Mouse (Mus musculus) heart, embryonic 10.5 days (tissue): Measurements from ENCODE around the gene Gm39115. TPM values are rescaled to one million over a fixed set of nuclear protein-coding genes. Genes with fewer than 3 reads are reported as not detected.

ENCODE experiments used
- DNase-seq: peaks from one replicate; pipeline ENCODE4 v3.0.0-alpha.2; 2017; ENCODE audit warnings: low spot score
- H3K27ac ChIP-seq: fragments of 300-500 bp; sonication (generic); 2 replicates; pipeline ENCODE4 v1.5.1; 2016; ENCODE audit warnings: mild to moderate bottlenecking
- H3K27me3 ChIP-seq: fragments of 300-500 bp; sonication (generic); 2 replicates; pipeline ENCODE4 v1.6.1; 2016; ENCODE audit warnings: mild to moderate bottlenecking; ENCODE audit not compliant: poor library complexity, insufficient read depth, severe bottlenecking
- H3K36me3 ChIP-seq: fragments of 300-500 bp; sonication (generic); 2 replicates; pipeline ENCODE4 v1.6.1; 2016; ENCODE audit warnings: mild to moderate bottlenecking, moderate library complexity
- H3K4me1 ChIP-seq: fragments of 300-500 bp; sonication (generic); 2 replicates; pipeline ENCODE4 v1.6.1; 2016; ENCODE audit warnings: mild to moderate bottlenecking
- H3K4me3 ChIP-seq: fragments of 300-500 bp; sonication (generic); 2 replicates; pipeline ENCODE4 v1.5.1; 2016; ENCODE audit warnings: mild to moderate bottlenecking, moderate library complexity
- H3K9me3 ChIP-seq: fragments of 300-500 bp; sonication (generic); 2 replicates; pipeline ENCODE4 v1.6.1; 2016; ENCODE audit warnings: mild to moderate bottlenecking, moderate library complexity
- whole genome bisulfite sequencing: fragments of 180-500 bp; shearing (Covaris S2); methylation state at CpG from one replicate; pipeline ENCODE4 v1.1.7; 2016; 5-methylcytosine and 5-hydroxymethylcytosine counted together
- polyA plus RNA-seq: library from polyadenylated mRNA; unstranded; fragments of >200 nt; fragmentation: Nextera tagmentation; extraction: Ambion mirVana; gene quantifications from 2 replicates; pipeline ENCODE4 v1.2.1, GENCODE M21; 2016

The Gm39115 gene
- polyA plus RNA-seq, 1 experiment from 2014 or later, result not detected

DNA sequence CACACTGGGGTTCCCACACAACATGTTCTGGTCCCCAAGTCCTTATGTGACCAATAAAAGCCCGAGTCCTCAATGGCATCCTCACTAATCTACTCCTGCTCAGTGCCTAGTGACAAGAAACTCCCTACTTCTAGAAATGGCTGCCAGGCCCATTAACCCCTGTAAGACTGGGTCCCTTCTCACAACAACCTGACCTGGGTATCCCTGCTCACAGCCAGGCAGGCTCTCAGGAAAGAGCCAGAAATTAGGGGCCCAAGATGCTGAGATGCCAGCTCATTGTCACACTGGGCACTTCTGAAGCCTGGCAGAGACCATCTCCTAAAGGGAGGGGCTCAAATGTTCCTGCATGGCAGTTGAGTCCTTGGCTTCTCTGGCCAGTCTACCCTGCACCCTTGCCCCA lies 42.8 kb downstream of the Gm39115 start:
- Histone ChIP-seq H3K36me3 (peaks cover 3% of the 10 kb centered on the region), H3K27ac (no peak overlapping the region), H3K9me3 (no peaks in the 10 kb centered on the region), H3K27me3 (peaks cover 96% of the 10 kb centered on the region), H3K4me1 (peaks cover 73% of the 10 kb centered on the region), H3K4me3 (peak overlapping the region; percentile 88)
- no peak for DNase-seq
- WGBS, result 52% methylated on average over 1 of the region's 1 CpGs

DNA sequence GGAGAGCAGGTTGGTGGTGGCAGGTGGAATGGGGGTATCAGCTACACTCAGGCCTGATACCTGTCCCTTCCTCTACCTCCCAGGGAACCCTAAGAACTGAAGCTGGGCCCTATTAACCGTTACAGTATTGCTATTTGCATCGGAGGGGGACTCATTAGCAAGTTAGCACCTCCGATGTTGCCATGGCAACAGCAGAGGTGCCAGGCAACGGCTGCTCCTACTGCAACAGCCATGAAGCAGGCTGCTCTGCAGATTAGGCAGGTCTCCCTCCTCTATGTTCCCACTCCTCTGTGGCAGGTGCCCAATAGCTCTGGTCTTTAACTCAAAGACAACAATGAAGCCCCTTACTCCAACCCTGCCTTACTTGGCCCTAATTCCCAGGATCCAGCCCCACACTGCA lies 44.0 kb downstream of the Gm39115 start:
- WGBS, result 11% methylated on average over 4 of the region's 4 CpGs
- Histone ChIP-seq H3K4me1 (peaks cover 70% of the 10 kb centered on the region), H3K9me3 (no peaks in the 10 kb centered on the region), H3K4me3 (no peak overlapping the region), H3K36me3 (peaks cover 13% of the 10 kb centered on the region), H3K27me3 (peaks cover 96% of the 10 kb centered on the region), H3K27ac (no peak overlapping the region)
- no peak for DNase-seq

DNA sequence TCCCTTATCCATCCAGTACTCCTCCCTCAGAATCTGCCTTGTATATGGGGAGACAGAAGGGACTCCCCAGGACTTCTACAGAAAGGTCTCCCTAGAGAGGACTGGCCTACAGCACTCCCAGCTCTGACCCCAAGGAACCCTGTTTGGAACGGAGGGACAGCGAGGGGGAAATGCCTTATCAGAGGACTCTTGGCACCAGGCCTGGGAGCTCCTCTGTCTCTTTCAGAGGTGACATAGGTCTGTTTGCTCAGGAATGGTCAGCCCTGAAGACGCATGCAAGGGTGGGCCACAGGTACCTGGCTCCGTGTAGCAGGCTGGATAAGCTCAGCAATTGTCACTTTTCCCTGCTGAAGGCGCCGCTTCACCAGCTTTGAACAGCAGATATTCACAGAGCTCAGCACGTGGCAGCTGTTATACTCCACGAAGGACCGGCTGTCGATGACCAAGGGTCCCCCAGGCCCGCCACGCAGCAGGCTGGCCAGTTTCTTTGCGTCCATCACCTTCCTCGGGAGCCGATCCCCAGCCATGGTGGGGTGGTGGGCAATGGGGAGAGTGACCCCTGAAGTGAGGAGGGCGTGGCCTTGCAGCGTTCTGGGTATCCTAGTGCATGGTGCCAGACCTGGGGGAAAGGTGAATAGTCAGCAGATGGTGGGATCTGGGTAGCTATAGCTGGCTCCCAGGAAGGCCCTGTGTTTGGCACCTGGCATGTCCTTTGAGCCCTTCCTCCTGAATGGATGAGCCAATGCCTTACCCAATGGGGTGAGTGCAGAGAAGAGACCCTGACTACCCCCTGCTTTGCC lies 46.0 kb downstream of the Gm39115 start:
- H3K27me3 ChIP-seq, result peaks cover 96% of the 10 kb centered on the region
- peaks cover 13% of the 10 kb centered on the region for H3K36me3 ChIP-seq
- H3K27ac ChIP-seq, result peak overlapping the region; percentile 71; the same call in 1 of the 2 replicates
- no peaks in the 10 kb centered on the region for H3K9me3 ChIP-seq
- DNase-seq, result no peak
- 61% methylated on average over 17 of the region's 17 CpGs for WGBS
- H3K4me1 ChIP-seq, result peaks cover 63% of the 10 kb centered on the region
- no peak overlapping the region for H3K4me3 ChIP-seq

DNA sequence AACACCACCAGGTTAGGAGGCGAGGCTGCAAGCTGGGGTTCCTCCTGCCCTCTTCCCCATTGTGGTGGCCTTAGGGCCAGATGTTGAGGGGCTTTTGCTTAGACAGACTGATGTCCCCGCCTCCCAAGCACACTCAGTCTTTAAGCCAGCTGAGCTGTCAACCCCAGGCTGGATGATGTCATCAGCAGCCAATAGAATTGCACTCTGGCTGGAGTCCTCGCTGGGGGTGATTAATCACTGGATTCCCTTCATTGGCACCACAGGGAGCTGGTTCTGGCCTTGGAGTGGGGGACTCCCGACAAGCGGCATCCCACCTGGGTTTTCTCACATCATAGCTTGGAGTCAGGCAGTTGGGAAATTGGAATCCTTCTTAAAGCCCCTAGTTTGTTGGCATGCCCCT lies 46.9 kb downstream of the Gm39115 start:
- H3K27ac ChIP-seq, result peak overlapping the region; percentile 71; the same call in 1 of the 2 replicates

DNA sequence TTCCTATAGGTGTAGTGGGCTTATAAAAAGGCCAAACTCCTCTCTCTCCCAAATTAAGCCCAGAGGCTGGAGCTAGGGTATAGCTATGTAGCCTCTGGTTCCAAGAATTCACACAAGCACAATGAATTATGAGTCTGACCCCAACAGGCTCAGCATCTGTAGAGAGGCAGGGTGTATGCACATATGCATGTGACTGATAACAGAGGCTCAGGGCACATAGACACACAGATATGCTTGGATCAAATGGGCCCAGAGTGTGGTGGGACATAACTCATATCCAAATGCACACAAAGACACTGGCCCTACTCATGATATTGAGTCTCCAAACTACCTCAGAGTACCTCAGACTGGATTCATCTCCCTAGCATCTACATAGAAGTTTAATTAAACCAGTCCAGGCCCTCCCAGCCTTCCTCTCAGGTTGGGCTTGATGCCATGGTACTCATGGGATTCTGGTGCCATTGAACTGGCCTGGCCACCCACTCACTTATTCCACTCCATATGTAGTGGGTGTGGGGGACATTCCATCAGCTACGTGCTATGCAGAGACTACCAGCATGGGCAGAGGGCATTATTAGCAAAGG lies 48.7 kb downstream of the Gm39115 start:
- peaks cover 32% of the 10 kb centered on the region for H3K36me3 ChIP-seq
- H3K4me3 ChIP-seq, result no peak overlapping the region
- peaks cover 56% of the 10 kb centered on the region for H3K4me1 ChIP-seq
- peak; percentile 90 for DNase-seq
- WGBS, result 89% methylated on average over 1 of the region's 1 CpGs
- H3K27me3 ChIP-seq, result peaks cover 96% of the 10 kb centered on the region
- H3K9me3 ChIP-seq, result no peaks in the 10 kb centered on the region
- H3K27ac ChIP-seq, result peak overlapping the region; percentile 71; the same call in 1 of the 2 replicates

More for the DNA sequence above, 46.9 kb downstream of the Gm39115 start:
- Histone ChIP-seq H3K4me1 (peaks cover 64% of the 10 kb centered on the region), H3K9me3 (no peaks in the 10 kb centered on the region), H3K36me3 (peaks cover 19% of the 10 kb centered on the region), H3K4me3 (no peak overlapping the region), H3K27me3 (peaks cover 96% of the 10 kb centered on the region)
- no peak for DNase-seq
- WGBS, result 4% methylated on average over 5 of the region's 5 CpGs

DNA sequence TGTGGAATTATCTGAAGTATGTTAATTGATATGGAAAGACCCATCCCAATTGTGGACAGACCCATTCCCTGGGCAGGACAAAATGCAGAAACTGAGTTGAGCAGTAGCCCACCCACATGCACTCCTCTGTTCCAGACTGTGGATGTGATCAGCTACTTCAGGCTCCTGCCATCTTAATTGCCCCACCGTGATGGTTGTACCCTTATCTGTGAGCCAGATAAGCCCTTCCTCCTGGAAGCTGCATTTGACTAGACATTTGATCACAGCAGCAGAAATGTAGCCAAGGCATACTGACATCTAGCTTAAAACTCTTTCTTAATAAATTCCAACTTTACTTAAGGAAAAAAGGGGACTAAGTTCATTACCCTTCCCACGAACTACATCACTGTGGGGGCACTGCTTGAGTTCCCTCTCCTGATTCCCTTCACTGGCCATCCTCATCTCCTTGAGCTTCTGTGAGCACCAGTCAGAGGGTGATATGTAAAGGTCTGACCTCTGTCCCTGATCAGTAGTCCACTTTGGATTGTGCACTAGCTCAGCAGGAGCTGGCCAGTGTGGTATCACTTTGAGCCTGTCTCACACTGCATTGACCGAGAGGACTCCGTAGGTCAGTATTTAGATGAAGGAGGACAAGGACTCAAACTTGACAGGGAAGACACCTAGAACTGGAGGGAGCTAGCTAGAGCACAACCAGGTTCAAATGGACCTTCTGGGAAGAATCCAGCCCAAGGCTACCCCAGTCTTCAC lies 49.5 kb downstream of the Gm39115 start:
- H3K4me1 ChIP-seq, result peaks cover 55% of the 10 kb centered on the region
- WGBS, result 62% methylated on average over 4 of the region's 4 CpGs
- H3K27me3 ChIP-seq, result peaks cover 96% of the 10 kb centered on the region
- peak overlapping the region; percentile 53; the same call in 1 of the 2 replicates for H3K27ac ChIP-seq
- no peak for DNase-seq
- no peaks in the 10 kb centered on the region for H3K9me3 ChIP-seq
- peaks cover 36% of the 10 kb centered on the region for H3K36me3 ChIP-seq
- no peak overlapping the region for H3K4me3 ChIP-seq

Other genes starting within 250 kb of the Gm39115 start
- 39.6 and 45.1 TPM in 2 replicates for gene Tollip, start 217.5 kb downstream of the Gm39115 start, polyA plus RNA-seq
- 0.12 and 0.19 TPM in 2 replicates for gene Brsk2, start 186.3 kb downstream of the Gm39115 start, polyA plus RNA-seq
- 52.4 and 54.9 TPM in 2 replicates for gene Mob2, start 75.0 kb downstream of the Gm39115 start, polyA plus RNA-seq
- gene Dusp8, start 40.2 kb downstream of the Gm39115 start, polyA plus RNA-seq, result 5.3 and 9.0 TPM in 2 replicates
- not detected in 2 replicates for gene Gm45618, start 15.3 kb downstream of the Gm39115 start, polyA plus RNA-seq
- gene Gm45337, start 8.6 kb upstream of the Gm39115 start, polyA plus RNA-seq, result not detected in 2 replicates
- not detected in 2 replicates for gene Gm29735, start 21.1 kb upstream of the Gm39115 start, polyA plus RNA-seq
- not detected in 2 replicates for gene Gm4553, start 29.7 kb upstream of the Gm39115 start, polyA plus RNA-seq
- not detected in 2 replicates for gene Krtap5-2, start 40.0 kb upstream of the Gm39115 start, polyA plus RNA-seq
- not detected in 2 replicates for gene Gm10153, start 54.4 kb upstream of the Gm39115 start, polyA plus RNA-seq
- gene Krtap5-3, start 65.3 kb upstream of the Gm39115 start, polyA plus RNA-seq, result not detected in 2 replicates
- gene Gm7579, start 75.8 kb upstream of the Gm39115 start, polyA plus RNA-seq, result not detected in 2 replicates
- not detected in 2 replicates for gene Krtap5-5, start 93.9 kb upstream of the Gm39115 start, polyA plus RNA-seq
- not detected in 2 replicates for gene Gm40460, start 105.0 kb upstream of the Gm39115 start, polyA plus RNA-seq
- not detected in 2 replicates for gene Gm2431, start 122.3 kb upstream of the Gm39115 start, polyA plus RNA-seq
- gene Gm4559, start 138.3 kb upstream of the Gm39115 start, polyA plus RNA-seq, result not detected in 2 replicates
- gene Krtap5-1, start 161.1 kb upstream of the Gm39115 start, polyA plus RNA-seq, result not detected in 2 replicates
- 0.34 TPM in 1 of 2 replicates, not detected in the other for gene Krtap5-4, start 167.5 kb upstream of the Gm39115 start, polyA plus RNA-seq
- 7.7 and 12.5 TPM in 2 replicates for gene Ifitm10, start 237.7 kb upstream of the Gm39115 start, polyA plus RNA-seq
- gene Gm49369, start 246.6 kb upstream of the Gm39115 start, polyA plus RNA-seq, result 0.55 and 0.92 TPM in 2 replicates